Mouse (Mus musculus): ENCODE measurements around the gene Abi2. TPM values are rescaled to one million over a fixed set of nuclear protein-coding genes. Genes with fewer than 3 reads are reported as not detected.

Abi2 gene
- polyA plus RNA-seq, 1 experiment, result 6.7 TPM

DNA sequence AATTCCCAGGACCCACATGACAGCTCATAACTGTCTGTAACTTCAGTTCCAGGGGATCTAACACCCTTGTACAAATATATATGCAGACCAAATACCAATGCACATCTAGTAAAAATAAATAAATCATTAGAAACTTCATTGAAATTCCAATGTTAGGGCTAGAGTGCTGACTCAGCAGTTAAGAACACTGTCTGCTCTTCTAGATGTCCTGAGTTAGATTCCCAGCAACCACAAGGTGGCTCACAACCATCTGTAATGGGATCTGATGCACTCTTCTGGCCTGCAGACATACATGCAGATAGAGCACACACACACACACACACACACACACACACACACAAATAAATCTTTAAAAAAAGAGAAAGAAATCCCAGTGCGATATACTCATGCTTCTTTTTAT lies 4.6 kb upstream of the Abi2 start:
- no peak for TF ChIP-seq E2F4 (IDR thresholded peaks at IDR 0.05; ENCODE audit: insufficient read depth)
- no peak for TF ChIP-seq POLR2AphosphoS2 (IDR thresholded peaks at IDR 0.05; ENCODE audit: insufficient read length, low read depth)
- TF ChIP-seq REST (IDR thresholded peaks at IDR 0.05; ENCODE audit: insufficient read depth, insufficient read length), result no peak
- no peak for TF ChIP-seq MAX (IDR thresholded peaks at IDR 0.05; ENCODE audit: low read depth)
- no peak for TF ChIP-seq USF1 (IDR thresholded peaks at IDR 0.05; ENCODE audit: low read depth)
- no peak for TF ChIP-seq SRF (IDR thresholded peaks at IDR 0.05; ENCODE audit: control insufficient read depth, insufficient read length, low read depth)
- no peak for TF ChIP-seq MYOD1 (IDR thresholded peaks at IDR 0.05; ENCODE audit: control insufficient read depth in 1 of 3, insufficient read length in 2 of 3, low read depth in 2 of 3)
- no peak for TF ChIP-seq TCF3 (IDR thresholded peaks at IDR 0.05; ENCODE audit: insufficient read length, low read depth)
- TF ChIP-seq MYOG (IDR thresholded peaks at IDR 0.05; ENCODE audit: control insufficient read depth in 1 of 3, insufficient read depth in 1 of 3, insufficient read length in 2 of 3, low read depth in 2 of 3), result no peak
- no peak for TF ChIP-seq POLR2A (IDR thresholded peaks at IDR 0.05; ENCODE audit: insufficient read length, low read depth)
- TF ChIP-seq TCF12 (IDR thresholded peaks at IDR 0.05; ENCODE audit: insufficient read depth, poor library complexity, severe bottlenecking), result no peak
- TF ChIP-seq CEBPB (IDR thresholded peaks at IDR 0.05; ENCODE audit: insufficient read depth, poor library complexity, severe bottlenecking), result no peak
- no peaks in the 10 kb centered on the region for H3K27me3 ChIP-seq (ENCODE audit: control insufficient read depth, insufficient read depth, insufficient read length)
- H3K79me2 ChIP-seq (ENCODE audit: control insufficient read depth, insufficient read depth), result no peaks in the 10 kb centered on the region
- H3K36me3 ChIP-seq (ENCODE audit: control insufficient read depth, insufficient read depth), result no peaks in the 10 kb centered on the region
- no peak overlapping the region for H3ac ChIP-seq (ENCODE audit: control insufficient read depth, insufficient read length)
- no peak overlapping the region for H3K4me2 ChIP-seq (ENCODE audit: low read depth)
- H3K4me3 ChIP-seq, result no peak overlapping the region

DNA sequence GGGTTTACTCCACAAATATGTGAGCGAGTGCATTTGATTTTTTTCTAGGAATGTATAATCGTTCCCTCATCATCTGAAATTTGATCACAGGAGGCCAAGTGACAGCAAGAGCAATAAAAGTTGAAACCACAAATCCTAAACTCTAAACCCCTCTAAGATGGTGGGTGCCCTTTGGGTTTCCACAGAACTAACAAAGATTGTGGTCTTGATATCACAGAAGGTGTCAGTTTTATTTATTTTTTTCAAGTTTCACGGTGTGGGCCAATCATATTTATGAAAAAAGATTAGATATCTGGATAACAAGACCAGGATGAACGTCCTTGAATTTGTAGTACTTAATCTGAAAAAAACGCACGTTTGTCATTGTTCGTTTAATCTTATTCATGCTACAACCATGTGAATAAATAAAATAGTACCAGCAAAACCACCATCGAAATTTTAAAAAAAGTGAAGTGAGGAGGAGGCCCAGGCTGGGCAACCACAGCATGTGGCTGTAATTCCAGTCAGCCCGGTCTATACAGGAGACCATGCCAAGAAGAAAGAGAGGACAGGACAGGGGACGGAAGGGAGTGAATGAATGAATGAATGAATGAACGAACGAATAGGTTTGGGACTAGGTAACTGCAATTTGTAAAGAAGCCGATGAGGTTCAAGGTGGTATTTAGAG lies 785 bp upstream of the Abi2 start:
- Histone ChIP-seq H3K4me2 (ENCODE audit: low read depth) (peak overlapping the region; percentile 90), H3K36me3 (ENCODE audit: control insufficient read depth, insufficient read depth) (no peaks in the 10 kb centered on the region), H3K79me2 (ENCODE audit: control insufficient read depth, insufficient read depth) (peaks cover 27% of the 10 kb centered on the region), H3ac (ENCODE audit: control insufficient read depth, insufficient read length) (no peak overlapping the region), H3K27me3 (ENCODE audit: control insufficient read depth, insufficient read depth, insufficient read length) (no peaks in the 10 kb centered on the region), H3K4me3 (peak overlapping the region; percentile 73)
- no peak for TF ChIP-seq MAX (IDR thresholded peaks at IDR 0.05; ENCODE audit: low read depth)
- no peak for TF ChIP-seq MYOG (IDR thresholded peaks at IDR 0.05; ENCODE audit: control insufficient read depth in 1 of 3, insufficient read depth in 1 of 3, insufficient read length in 2 of 3, low read depth in 2 of 3)
- no peak for TF ChIP-seq TCF3 (IDR thresholded peaks at IDR 0.05; ENCODE audit: insufficient read length, low read depth)
- TF ChIP-seq TCF12 (IDR thresholded peaks at IDR 0.05; ENCODE audit: insufficient read depth, poor library complexity, severe bottlenecking), result no peak
- no peak for TF ChIP-seq POLR2AphosphoS2 (IDR thresholded peaks at IDR 0.05; ENCODE audit: insufficient read length, low read depth)
- no peak for TF ChIP-seq SRF (IDR thresholded peaks at IDR 0.05; ENCODE audit: control insufficient read depth, insufficient read length, low read depth)
- no peak for TF ChIP-seq POLR2A (IDR thresholded peaks at IDR 0.05; ENCODE audit: insufficient read length, low read depth)
- no peak for TF ChIP-seq CEBPB (IDR thresholded peaks at IDR 0.05; ENCODE audit: insufficient read depth, poor library complexity, severe bottlenecking)
- no peak for TF ChIP-seq REST (IDR thresholded peaks at IDR 0.05; ENCODE audit: insufficient read depth, insufficient read length)
- TF ChIP-seq E2F4 (IDR thresholded peaks at IDR 0.05; ENCODE audit: insufficient read depth), result no peak
- TF ChIP-seq USF1 (IDR thresholded peaks at IDR 0.05; ENCODE audit: low read depth), result no peak

DNA sequence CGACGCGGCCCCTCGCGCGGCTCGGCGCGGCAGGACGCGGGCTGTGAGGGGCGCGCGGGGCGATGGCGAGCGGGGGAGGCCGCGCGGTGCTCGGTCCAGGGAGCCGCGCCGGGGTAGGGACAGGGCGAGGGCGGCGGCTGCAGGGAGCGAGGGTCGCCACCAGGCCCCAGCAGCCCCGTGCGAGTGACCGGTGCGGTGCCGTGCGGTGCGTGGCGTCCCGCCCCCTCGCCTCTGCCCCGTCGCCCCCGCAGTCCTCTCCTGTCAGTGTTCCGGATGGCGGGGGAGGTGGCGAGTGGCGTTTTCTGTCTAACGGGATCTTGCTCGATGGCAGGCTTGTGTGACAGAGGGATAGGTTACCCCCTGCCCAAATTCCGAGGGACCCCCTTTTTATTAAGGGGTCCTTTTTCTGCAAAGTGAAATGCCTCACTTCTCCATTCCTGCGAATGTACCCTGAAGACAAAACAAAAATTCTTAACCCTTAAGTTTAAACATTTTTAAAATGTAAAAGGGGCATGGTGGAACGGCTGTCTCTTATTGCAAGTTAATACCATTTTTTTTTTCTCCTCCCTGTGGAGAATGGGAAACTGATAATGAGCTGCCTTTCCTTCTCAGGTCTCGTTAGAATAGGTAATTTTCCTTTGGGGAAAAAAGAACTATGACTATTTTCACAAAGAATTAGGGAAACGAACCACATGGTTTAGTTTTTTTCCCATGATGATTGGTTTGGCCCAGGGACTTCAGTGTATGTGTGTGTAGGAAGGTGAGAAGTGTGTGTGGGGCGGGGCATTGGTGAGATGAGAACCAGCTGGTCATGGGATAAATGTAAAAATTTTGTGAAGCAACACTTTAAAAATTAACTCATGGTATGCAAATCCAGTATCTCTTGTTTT lies 754 bp downstream of the Abi2 start:
- TF ChIP-seq MYOG (IDR thresholded peaks at IDR 0.05; ENCODE audit: control insufficient read depth in 1 of 3, insufficient read depth in 1 of 3, insufficient read length in 2 of 3, low read depth in 2 of 3) (peak in 1 of 3 experiments; percentile 18), REST (IDR thresholded peaks at IDR 0.05; ENCODE audit: insufficient read depth, insufficient read length) (no peak), MYOD1 (IDR thresholded peaks at IDR 0.05; ENCODE audit: control insufficient read depth in 1 of 3, insufficient read length in 2 of 3, low read depth in 2 of 3) (peak in 1 of 3 experiments; percentile 21)

DNA sequence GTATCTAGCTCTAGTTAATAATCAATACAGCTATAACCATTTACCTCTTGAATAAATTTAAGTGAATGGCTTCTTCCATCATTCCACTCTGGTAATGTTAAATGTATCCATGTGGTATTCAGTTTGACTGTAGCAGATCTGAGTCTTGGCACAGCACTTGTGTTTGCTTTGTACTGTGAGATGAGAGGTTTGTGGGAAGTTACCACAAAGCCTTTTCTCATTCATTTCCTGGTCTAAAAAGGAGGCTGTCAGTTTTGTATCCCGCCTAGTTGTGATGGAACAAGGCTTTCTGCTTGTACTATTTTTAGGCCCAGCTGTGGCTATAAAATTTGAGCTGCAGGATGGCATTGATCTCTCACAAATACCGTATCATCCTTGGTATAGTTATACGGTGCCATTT lies 7.3 kb downstream of the Abi2 start:
- TF ChIP-seq MYOD1 (IDR thresholded peaks at IDR 0.05; ENCODE audit: control insufficient read depth in 1 of 3, insufficient read length in 2 of 3, low read depth in 2 of 3), result no peak
- no peak for TF ChIP-seq REST (IDR thresholded peaks at IDR 0.05; ENCODE audit: insufficient read depth, insufficient read length)
- no peak for TF ChIP-seq POLR2AphosphoS2 (IDR thresholded peaks at IDR 0.05; ENCODE audit: insufficient read length, low read depth)
- TF ChIP-seq E2F4 (IDR thresholded peaks at IDR 0.05; ENCODE audit: insufficient read depth), result no peak
- no peak for TF ChIP-seq USF1 (IDR thresholded peaks at IDR 0.05; ENCODE audit: low read depth)
- no peak for TF ChIP-seq MYOG (IDR thresholded peaks at IDR 0.05; ENCODE audit: control insufficient read depth in 1 of 3, insufficient read depth in 1 of 3, insufficient read length in 2 of 3, low read depth in 2 of 3)

More for the DNA sequence above, 754 bp downstream of the Abi2 start:
- peaks cover 39% of the 10 kb centered on the region for H3K79me2 ChIP-seq (ENCODE audit: control insufficient read depth, insufficient read depth)
- peak overlapping the region; percentile 73 for H3K4me3 ChIP-seq
- H3K36me3 ChIP-seq (ENCODE audit: control insufficient read depth, insufficient read depth), result no peaks in the 10 kb centered on the region
- peak overlapping the region; percentile 54 for H3ac ChIP-seq (ENCODE audit: control insufficient read depth, insufficient read length)
- no peaks in the 10 kb centered on the region for H3K27me3 ChIP-seq (ENCODE audit: control insufficient read depth, insufficient read depth, insufficient read length)
- H3K4me2 ChIP-seq (ENCODE audit: low read depth), result peak overlapping the region; percentile 78

More for the DNA sequence above, 7.3 kb downstream of the Abi2 start:
- Histone ChIP-seq H3K36me3 (ENCODE audit: control insufficient read depth, insufficient read depth) (no peaks in the 10 kb centered on the region), H3K79me2 (ENCODE audit: control insufficient read depth, insufficient read depth) (peaks cover 39% of the 10 kb centered on the region), H3ac (ENCODE audit: control insufficient read depth, insufficient read length) (no peak overlapping the region), H3K4me3 (no peak overlapping the region), H3K4me2 (ENCODE audit: low read depth) (peak overlapping the region; percentile 58), H3K27me3 (ENCODE audit: control insufficient read depth, insufficient read depth, insufficient read length) (no peaks in the 10 kb centered on the region)
